Mouse (Mus musculus) ovary, postnatal 10 days (tissue): ENCODE data around the gene Rnf220.

Source experiments
- DNase-seq: peaks from one replicate; pipeline ENCODE4 v3.0.0; 2022; ENCODE audit warnings: low spot score

Gene Rnf220

DNA sequence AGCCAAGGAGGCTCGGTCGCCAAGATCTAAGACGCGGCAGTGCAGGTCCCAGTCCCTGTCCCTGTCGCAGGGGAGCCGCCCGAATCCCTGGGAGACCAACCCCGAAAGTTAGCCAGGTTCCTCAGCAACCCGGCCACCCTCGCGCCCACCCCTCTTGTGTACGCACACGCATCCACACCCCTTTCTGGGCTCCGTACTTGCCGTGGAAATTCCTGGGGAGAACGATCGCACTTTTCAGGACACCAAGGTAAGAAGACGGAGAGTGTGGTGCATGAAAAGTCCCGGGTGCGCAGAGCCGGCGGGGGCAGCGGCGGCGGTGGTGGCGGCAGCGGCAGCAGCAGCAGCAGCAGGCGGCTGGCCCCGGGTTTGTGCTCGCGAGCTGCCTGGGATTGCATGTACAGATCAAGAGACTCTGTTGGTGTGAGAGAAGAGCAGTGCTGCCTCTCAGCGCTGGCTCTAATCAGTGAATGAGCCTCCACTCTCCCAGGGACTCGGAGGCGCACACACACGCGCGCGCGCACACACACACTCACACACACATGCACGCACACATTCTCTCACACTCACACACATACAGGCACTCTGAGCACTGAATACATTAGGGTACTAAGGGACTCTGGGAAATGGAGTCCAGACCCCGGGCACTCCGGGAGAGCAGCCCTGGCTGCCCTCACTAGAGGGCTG lies at the start of gene Rnf220:
Gene Rnf220 (minus strand): TSS at position 571 of the 684 bp plus-strand sequence.
- no peak for DNase-seq

DNA sequence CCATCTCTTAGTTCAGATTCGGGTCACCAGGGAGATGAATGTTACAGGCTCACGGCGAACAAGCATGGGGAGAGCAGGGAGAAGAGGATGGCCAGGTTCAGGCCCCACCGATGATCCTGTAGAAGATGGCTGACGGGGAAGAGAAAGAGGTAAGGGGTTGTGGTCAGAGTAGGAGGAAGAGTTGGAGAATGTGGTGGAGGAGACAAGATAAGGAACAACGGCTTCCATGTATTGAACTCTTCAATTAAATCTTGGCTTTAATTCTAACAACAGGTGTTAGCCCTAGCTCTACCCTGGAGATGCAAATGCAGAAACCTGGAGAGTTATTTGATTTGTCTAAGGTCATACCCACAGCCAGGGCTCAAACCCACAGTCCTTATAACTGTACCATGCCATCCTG lies 49.8 kb upstream of the Rnf220 start:
- DNase-seq = no peak

DNA sequence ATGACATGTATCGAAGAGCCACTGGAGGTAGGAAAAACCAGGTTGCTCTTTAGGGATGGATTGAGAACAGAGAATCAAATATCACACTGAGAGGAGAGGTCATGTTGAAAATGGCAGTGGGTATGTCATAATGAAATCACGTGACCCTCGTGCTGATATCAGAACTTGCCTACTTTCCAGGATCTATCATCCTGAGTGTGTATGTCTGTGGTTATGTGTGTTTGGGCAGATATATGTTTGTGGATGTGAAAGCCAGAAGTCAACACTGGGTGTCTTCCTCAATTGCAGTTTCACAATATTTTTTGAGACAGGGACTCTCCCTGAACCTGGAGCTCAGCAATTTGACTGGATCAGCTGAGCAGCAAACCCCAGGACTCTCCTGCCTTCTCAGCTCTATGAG lies 48.6 kb upstream of the Rnf220 start:
- DNase-seq = no peak

DNA sequence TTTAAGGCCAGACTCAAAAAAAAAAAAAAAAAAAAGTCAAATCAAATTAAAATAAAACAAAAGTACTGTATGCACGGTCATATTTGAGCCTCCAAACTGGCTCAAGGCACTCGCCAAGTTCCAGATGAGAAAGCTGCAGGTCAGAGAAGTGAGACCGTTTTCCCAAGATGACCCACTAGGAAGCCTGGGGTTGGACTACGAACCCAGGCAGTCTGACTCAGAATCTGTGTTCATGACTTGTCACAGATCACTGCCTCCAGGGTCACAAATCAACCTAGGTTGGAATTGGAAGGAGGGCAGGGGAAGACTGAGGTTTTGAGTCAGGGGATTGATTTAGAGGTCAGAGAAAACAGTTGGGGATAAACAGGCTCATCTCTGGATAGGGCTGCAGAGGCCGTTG lies 43.7 kb upstream of the Rnf220 start:
- no peak for DNase-seq

DNA sequence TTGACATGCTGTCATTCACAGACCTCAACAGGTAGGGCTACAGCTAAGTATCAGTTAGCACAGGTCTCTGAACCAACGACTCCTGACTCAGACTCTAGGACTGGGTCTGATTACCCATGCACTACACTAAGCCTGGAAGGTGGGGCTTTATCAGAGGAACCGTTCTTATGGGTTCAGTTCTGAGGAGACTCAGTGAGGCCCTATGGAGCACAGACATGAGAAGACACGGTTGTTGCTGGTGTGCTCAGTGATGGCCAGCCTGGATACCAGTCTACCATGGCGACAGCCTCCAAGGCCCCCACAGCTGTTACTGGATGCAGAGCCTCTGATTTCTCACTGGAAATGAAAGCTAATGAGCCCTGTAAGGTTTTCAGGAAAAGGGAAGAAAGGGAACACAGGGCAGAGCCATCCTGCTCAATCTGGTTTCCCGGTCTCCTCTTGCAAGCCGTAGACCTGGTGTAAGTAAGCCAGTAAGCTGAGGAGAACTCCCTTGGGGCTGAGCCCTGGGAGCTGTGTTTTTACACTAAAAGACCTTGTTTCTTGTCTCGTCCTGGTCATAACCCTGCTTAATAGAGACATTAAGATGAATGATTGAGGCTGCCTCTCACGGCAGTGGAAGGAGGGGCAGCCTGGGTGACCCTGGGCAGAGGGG lies 42.6 kb upstream of the Rnf220 start:
- DNase-seq = no peak

DNA sequence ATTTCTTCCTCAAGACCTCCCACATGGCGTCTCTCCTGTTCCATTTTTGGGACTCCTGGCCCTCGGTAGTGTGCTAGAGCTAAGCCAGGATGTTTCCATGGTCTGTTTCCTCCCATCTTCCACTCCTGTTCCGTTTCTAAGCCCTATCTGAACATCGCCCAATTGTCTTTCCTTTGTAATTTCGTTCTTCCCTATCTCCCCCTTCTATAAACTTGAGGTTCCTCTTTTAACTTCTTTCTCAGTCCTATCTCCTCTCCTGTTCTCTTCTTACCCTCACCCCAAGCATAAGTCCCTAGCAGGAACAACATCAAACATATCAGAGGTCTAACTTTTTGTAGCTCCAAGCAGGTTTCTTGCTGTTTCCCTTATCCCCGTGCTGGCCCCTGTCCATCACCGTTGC lies 40.1 kb upstream of the Rnf220 start:
- DNase-seq = no peak

DNA sequence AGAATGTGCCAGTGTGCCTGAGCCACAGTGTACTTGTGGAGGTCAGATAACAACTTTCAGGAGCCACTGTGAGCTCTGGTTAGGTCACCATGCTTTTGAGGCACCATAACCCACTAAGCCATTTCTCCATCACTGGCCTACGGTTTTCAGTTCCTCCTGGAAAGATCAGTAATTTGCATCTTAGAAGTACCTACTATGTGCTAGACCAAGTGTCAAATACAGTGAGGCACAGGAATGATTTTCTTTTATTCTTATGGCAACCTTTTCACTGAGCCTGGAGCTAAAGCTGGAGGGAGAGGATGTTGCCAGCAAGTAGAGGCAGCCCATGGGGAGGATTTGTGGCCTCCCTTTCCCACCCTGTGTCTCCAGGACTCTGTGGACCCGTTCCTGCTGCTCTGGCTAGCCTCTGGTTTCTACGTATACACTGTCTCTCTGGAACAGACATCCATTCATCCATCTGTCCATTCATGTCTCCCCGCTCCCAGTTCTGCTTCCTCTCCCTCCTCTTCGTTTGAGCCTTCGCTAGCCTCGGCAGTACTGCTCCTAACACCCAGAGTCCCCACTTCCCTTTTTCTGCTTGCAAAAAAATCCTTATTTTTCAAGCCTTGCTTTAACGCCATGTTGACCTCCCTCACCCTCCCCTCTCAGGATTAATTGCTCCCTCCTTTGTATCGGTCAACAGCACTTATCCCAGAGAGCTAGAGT lies 38.8 kb upstream of the Rnf220 start:
- DNase-seq = no peak

DNA sequence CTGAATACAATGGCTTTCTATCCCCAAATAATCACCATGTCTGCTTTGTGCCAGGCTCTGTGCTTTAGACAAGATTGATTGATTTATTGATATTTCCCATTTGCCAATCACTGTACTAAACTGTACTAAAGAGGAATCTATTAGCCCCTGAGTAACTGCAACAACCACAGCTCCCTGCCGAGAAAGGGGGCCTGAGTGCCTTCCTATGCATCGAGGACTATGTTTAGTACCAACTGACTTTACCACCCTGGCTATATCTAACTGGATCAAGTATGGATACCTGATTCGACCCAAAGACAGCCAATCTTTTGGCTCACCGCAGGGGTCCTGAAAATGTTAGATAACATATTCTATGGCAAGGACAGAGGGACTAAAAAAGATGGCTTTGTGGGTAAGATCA lies 33.0 kb upstream of the Rnf220 start:
- DNase-seq = no peak

DNA sequence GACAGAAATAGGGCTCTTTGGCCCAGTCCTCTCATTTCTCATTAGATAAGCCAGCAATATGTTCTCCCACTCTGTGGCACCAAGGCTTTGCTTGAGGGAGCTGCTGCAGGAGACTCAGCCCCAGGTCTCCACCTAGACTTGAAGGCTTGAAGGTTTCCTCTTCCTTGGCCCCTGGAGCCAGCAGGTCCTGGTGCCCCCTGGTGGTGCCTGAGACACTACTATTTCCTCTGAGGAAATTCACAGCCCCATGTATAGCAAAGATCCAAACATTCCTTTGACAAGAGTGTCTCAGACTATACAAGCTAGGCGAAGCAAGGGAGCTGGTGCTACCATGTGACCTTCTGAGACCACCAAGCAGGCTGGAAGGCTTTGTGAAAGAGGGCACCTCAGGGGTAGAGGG lies 31.1 kb upstream of the Rnf220 start:
- peak; percentile 15 for DNase-seq

DNA sequence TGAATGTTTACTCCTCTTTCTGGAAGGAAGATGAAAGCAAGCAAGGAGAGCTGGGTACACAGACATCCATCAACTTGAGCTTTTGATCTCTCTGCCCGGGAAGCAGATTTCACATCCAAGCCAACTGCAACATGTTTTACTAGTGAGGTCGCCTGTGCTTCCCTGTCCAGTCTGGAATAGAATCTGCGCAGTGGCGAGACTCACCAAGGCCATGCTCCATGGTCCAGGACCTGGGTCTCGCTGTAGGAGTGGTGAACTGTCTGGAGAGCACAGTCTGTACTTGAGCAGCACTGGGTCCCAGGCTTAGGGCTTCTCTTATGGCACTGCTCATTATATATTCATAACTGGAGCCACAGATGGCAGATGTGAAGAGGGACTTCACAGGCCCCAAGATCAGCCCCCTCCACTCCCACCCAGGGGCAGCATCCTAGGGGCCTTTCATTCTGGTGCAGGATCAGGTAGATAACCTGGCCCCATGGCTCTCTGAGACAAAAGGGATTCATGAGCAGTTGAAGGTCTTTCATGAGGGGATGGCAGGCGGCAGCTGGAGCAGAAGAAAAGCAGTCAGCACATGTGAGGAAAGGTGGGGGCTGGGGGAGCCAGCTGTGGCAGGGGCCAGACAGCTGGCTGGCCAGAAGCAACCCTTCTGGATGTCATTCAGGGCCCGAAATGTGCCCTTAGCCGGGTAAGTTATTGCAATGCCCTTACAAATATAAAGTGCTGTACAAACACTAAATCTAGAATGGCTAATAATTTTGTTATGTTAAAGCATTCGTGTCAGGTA lies 30.5 kb upstream of the Rnf220 start:
- no peak for DNase-seq

DNA sequence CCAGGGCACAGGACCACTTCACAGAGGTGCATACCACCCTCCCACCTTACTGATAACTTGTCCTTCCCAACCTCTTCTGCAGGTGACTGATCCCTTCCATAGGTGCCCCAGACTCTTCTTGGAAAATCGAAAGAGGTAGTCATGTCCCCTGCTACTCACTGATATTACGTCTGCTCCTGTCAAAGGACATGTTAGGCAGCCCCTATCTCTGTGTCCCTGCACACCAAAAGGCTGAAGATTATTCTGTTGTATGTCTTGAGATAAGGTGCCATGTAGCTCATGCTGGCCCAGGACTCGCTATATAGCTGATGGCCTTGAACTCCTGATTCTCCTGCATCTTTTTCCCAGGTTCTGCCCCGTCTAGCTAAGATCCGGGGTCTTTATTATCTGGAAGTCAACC lies 29.1 kb upstream of the Rnf220 start:
- DNase-seq = no peak

DNA sequence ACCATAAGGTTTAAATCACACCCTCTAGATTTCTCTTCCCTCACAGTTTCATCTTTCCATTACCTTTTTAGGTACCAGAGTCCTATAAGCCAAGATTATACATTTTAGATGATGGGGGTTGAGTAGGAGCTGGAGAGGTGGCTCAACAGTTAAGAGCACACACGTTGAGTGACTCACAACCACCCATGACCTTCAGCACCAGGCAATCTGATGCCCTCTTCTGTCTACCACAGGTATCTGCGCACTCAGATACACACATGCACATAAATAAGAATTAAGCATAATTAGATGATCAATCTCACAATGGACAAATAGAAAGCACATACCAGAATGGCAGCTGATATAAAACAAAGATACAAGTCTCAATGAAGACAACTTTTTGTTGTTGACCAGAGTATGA lies 24.5 kb upstream of the Rnf220 start:
- DNase-seq = no peak

DNA sequence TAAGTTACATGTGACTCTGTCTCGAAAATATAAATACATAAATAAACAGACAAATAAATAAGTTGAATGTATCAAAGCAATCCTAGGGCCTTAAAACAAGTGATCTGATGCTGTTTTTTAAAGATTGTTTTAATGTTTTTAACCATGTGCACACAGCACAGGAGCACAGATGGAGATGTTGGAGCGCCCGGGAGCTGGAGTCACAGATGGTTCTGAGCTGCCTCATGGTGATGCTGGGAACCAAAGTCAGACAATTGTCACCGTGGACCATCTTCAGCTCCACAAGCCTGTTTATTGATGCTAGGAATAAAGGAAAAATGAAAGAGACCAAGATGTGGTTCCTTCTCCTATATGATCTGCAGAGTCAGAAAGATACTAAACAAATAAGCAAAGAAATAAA lies 21.4 kb upstream of the Rnf220 start:
- no peak for DNase-seq

DNA sequence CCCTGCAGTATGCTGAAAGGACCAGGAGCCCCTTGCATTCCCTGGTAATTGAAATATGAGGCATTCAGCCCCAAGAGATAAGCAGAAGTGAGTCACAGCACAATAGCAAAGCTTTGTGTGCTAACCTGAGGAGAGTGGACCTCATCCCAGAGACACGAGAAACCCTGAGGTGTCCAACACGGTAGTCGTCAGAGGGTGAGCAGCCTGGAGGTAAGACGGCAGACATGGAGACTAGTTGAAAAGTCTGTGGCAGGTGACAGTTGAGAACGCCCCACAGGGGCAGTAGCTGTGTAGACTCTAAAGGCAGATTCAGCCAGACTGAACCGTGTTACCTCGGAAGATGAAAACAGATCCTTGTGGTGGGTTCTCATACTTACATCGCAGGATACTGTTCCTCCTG lies 2.2 kb upstream of the Rnf220 start:
- DNase-seq = no peak

DNA sequence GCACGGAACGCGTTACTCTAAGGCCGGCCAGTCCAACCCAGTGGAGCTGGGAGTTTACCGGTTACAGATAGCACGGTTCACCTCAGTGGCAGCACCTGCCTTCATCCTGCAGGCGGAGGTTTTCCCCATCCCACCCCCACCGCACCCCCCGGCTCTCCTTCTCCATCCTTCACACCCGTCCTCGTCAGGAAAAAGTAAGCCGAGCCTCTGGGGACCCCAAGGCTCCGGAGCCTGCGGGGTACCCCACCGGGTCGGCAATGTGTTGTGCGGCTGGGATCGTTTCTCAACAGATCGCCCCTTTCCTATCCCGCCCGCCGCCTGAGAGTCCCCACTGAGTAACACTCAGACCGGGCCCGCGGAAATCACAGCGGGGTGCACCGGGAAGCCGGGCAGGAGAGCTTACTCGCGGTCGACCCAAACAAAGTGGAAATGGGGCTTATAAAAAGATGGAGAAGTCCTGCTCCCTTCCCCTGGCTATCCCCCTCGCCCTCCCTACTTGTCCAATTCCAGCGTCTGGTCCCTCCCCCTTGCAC lies 917 bp downstream of the Rnf220 start:
- DNase-seq = no peak

DNA sequence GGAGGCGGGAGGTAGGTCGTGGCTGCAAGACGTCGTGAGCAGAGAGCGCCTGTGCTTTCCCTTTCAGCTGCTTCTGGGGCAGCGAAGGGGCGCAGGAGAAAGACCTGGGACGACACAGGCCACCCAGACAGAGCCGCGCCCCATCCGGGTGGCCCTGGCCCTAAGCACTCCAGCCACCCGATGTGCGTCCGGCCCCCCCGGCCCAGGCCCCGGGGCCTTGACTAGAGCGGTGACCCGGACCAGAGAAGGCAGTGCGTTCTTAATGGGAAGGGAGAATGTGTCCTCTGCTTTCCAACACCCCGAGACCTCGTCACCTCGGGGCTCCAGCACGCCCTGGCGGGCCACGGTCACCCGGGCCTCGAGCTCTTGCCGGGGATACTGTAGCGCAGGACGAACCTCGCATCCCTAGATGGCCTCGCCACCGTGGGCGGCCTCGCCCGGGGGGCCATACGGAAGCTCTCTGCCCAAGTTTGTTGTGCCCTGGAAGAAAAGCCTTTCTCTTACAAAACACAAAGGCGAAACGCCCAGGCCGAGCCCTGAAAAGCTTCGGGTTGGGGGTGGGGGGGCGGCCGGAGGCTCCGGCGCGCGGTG lies 1.8 kb downstream of the Rnf220 start:
- DNase-seq = no peak

DNA sequence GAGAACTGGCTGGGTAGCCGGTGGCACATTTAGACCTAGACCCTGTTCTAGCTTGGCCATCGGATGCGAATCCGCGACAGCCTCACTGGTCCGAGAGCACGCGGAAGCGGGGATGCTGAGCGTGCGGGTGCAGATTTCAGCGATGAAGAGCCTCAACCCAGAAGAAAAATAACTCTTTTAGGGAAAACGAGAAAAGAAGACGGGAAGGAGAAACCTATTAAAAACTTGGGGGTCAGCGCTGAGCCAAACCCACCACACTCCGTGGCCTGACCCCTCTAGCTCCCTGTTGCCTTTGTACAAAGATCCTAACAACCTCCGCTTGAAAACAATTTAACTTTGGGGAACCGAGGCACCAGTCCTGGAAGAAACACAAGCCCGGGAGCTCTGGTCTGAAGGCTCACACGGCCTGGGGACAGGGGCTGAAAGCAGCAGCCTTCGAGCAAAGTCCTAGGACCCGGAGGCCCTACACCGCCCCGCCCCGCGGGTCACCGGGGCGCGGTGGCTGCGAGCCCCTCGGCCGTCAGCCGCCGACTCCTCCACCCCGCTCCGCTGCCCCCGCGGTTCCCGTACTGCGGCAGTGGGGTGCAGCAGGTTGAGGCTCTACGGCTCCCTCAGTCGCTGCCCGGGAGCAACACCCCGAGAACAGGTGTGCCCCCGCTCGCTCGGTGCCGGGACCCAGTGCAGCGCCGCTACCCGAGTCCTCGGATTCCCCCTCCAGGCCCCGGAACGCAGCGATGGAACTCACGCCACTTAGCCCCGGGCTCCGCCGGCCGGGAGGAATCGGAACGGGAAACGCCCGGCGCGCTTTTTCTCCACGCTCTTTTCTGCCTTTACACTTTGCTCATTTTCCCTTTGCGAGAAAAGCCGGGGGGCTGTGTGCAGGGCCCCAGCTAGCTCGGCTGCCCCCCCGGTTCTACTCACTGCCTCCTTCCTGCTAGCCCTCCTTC lies 2.7 kb downstream of the Rnf220 start:
- no peak for DNase-seq

DNA sequence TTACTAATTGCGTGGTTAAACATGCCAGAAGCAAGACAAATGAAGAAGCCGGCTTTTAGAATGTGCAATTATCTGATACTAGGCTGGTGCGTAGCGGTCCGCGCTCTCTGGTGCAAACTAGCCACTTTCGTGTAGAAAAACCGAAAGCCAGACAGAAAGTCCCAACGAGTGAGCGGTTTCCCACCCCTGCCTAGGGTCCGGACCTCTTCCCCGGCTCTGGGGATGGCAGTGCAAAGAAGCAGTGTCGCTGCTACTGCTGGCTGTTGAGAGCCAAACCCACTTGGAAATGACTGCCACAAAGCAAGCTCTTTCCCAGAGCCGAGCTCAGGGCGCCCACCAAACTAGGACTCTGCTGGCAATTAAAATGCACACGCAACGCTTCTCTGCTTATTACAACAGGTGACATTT lies 3.7 kb downstream of the Rnf220 start:
- no peak for DNase-seq

DNA sequence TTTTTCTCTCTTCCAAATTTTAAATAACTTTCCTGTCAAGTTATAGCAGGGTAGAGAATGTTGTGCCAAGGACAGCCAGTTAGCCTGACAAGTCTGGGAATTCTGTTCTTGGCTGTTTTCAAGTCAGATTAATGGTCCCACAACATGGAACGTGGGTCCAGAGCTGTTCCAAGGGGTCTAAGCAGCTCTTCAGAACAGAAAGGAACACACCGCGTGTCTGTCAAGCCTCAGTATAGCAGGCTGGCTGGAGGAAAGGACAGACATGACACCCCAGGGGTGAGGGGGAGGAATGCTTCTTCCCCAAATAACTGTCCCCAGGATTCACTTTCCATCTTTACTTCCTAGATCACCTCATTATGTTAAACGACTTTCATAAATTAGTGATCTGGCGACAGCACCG lies 5.0 kb downstream of the Rnf220 start:
- no peak for DNase-seq

DNA sequence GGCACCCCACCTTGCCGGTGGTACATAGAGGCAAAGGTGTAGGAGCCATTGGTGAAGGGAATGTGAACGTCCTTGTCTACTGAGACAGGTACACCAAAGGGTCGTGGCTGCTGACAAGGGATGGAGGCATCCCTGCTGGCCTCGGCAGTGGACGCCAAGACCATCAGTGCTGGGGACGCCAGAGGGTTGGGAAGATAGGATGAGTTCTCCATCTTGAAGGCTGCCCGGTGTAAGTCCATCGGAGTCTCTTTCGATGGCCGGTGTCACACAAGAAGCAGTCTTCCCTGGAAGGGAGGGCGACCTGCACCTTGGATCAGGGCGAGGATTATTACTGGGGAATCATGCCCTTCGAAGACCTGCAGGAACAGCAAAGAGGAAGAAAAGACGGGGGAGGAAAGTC lies 6.9 kb downstream of the Rnf220 start:
- DNase-seq = no peak

DNA sequence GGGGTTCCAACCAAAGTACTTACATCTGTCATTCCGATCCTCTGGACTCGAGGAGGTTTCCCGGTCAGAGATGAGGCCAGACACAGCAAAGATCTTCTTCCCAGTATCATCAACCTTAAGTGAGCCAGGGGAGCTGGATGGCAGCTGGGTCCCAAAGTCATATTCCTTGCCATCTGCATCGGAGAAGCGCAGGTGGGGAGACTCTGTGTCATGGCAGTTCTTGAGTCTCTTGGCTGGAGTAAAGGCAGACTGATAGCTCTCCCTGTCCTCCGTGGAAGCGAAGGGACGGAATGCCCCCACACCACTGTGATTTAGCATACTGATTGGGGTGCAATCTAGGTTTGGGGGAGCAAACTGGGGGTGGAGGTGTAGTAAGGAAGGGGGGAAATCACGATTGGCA lies 7.3 kb downstream of the Rnf220 start:
- DNase-seq = no peak
